Mouse (Mus musculus) skeletal muscle tissue, adult 2 months (tissue): ENCODE data around the gene Olfr1000.
A peak's percentile ranks its signal among the peaks of the same experiment; 100 is the strongest.
"Not testable (repeated sequence)": the region's sequence is repeated elsewhere in the genome, so short reads cannot be mapped to it uniquely, and the experiment has no call there.

Experiments used
- DNase-seq: peaks from one replicate; pipeline ENCODE4 v3.0.0-alpha.2; 2012; ENCODE audit warnings: low read depth, low spot score

Gene Olfr1000

GRCm38 (mm10) chr2:85611803-85612202 is at the start of gene Olfr1000:
Olfr1000 (minus strand) TSS chr2:85611903.
- no peak for DNase-seq

- no peak for DNase-seq
Measured at GRCm38 (mm10) chr2:85650604-85651003, 38.9 kb upstream of the Olfr1000 start, which contains the start of gene Olfr1002. Olfr1002 (minus strand) TSS chr2:85650704.

GRCm38 (mm10) chr2:85588648-85589047 is 23.1 kb downstream of the Olfr1000 start, which contains the start of gene Olfr998:
Olfr998 (plus strand) TSS chr2:85588948.
- DNase-seq: not testable (repeated sequence)

- DNase-seq: no peak
Measured at GRCm38 (mm10) chr2:85578915-85579314, 32.8 kb downstream of the Olfr1000 start, which contains the start of gene Olfr996. Olfr996 (plus strand) TSS chr2:85579215.

GRCm38 (mm10) chr2:85561187-85561586 is 50.5 kb downstream of the Olfr1000 start:
- DNase-seq: peak; percentile 1

- no peak for DNase-seq
Measured at GRCm38 (mm10) chr2:85560226-85560625, 51.5 kb downstream of the Olfr1000 start.
